32 mouse cellular contexts compared by ENCODE assay signal in genomic region chr16:22716306-22716830, GRCm38 (mm10).
"Had no signal": no experiment of that assay in that cellular context is flagged by ENCODE, and none has a peak within 500 bp of the region (broad histone marks: within the 10 kb centered on the region; RNA-seq: fewer than 3 reads in every experiment).

No protein-coding gene starts in this region.

- H3K4me1 ChIP-seq: hindbrain, embryonic 12.5 days; hindbrain, embryonic 13.5 days; hindbrain, embryonic 15.5 days; intestine, embryonic 15.5 days; kidney, embryonic 15.5 days had no signal

- H3K27ac ChIP-seq: heart, embryonic 10.5 days; heart, embryonic 13.5 days; heart, embryonic 15.5 days; hindbrain, embryonic 10.5 days; hindbrain, embryonic 12.5 days; hindbrain, embryonic 13.5 days; hindbrain, embryonic 14.5 days; hindbrain, embryonic 15.5 days; hindbrain, postnatal 0 days; intestine, embryonic 15.5 days; kidney, embryonic 15.5 days; kidney, postnatal 0 days; layer of hippocampus, adult 2 months; left cerebral cortex, adult 2 months had no signal

- H3K9me3 ChIP-seq: heart, embryonic 10.5 days; heart, embryonic 12.5 days; heart, embryonic 13.5 days; heart, embryonic 15.5 days; hindbrain, embryonic 10.5 days; hindbrain, embryonic 12.5 days; hindbrain, embryonic 13.5 days; hindbrain, embryonic 15.5 days; intestine, embryonic 15.5 days; kidney, embryonic 15.5 days had no signal

- H3K9ac ChIP-seq: heart, embryonic 12.5 days; heart, embryonic 13.5 days; heart, embryonic 15.5 days; hindbrain, embryonic 12.5 days; hindbrain, embryonic 13.5 days; hindbrain, embryonic 14.5 days; hindbrain, embryonic 15.5 days; intestine, embryonic 15.5 days; kidney, embryonic 15.5 days had no signal

- H3K36me3 ChIP-seq: heart, embryonic 10.5 days; heart, embryonic 12.5 days; heart, embryonic 13.5 days; heart, embryonic 15.5 days; hindbrain, embryonic 10.5 days; hindbrain, embryonic 12.5 days; hindbrain, embryonic 13.5 days; hindbrain, embryonic 15.5 days; intestine, embryonic 15.5 days; kidney, embryonic 15.5 days had no signal

- H3K4me2 ChIP-seq: heart, embryonic 11.5 days; heart, embryonic 12.5 days; heart, embryonic 13.5 days; heart, embryonic 15.5 days; hindbrain, embryonic 12.5 days; hindbrain, embryonic 13.5 days; hindbrain, embryonic 14.5 days; hindbrain, embryonic 15.5 days; intestine, embryonic 15.5 days; kidney, embryonic 15.5 days had no signal

- H3K27me3 ChIP-seq: heart, embryonic 12.5 days; heart, embryonic 13.5 days; heart, embryonic 15.5 days; hindbrain, embryonic 12.5 days; hindbrain, embryonic 15.5 days; intestine, embryonic 15.5 days; kidney, embryonic 15.5 days had no signal

- DNase-seq: heart, postnatal 10 days; heart, postnatal 14 days; heart, postnatal 36 days; heart, postnatal 4 days; kidney, adult 11 months; kidney, adult 18-20 months; kidney, adult 2 months; kidney, adult 8-10 months; kidney, adult 9 months; kidney, postnatal 10 days; kidney, postnatal 14 days; kidney, postnatal 25 days; kidney, postnatal 36 days; kidney, postnatal 4 days; layer of hippocampus, adult 9-11 months; layer of hippocampus, postnatal 36 days had no signal

- H3K4me3 ChIP-seq: heart, embryonic 10.5 days; heart, embryonic 12.5 days; heart, embryonic 13.5 days; heart, embryonic 15.5 days; hindbrain, embryonic 10.5 days; hindbrain, embryonic 12.5 days; hindbrain, embryonic 13.5 days; hindbrain, embryonic 15.5 days; intestine, embryonic 15.5 days; kidney, embryonic 15.5 days; layer of hippocampus, adult 2 months; left cerebral cortex, adult 2 months had no signal
